Mouse (Mus musculus): ENCODE data around the gene Serpinb11.

- no peak for TF ChIP-seq CTCF (IDR thresholded peaks at IDR 0.05; ENCODE audit: low read depth, low read length)
- no peak for TF ChIP-seq POLR2A (IDR thresholded peaks at IDR 0.05; ENCODE audit: extremely low read depth, insufficient read depth, low read length)
Measured at GRCm38 (mm10) chr1:107345979-107346378, 15.0 kb upstream of the Serpinb11 start.
